Mouse (Mus musculus): ENCODE results near the gene Angptl6.

DNA sequence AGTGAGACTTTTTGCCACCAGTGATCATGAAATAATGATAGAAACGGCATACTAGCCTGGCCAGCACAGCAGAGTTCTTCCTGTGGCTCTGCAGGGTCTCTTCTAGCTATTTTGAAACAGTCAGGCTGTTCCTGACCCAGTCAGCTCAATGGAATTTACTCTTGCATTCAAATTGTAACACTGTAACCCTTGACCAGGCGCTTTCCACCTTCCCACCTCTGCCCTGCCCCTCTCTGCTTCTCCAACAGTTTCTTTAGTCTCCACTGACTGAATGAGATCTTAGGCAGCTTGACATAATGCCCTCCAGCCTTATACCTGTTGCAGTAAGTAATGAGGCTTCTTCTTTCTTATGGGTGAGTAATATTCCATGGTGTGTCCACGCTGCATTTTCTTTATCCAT lies 12.6 kb downstream of the Angptl6 start:
- TF ChIP-seq CTCF (IDR thresholded peaks at IDR 0.05; ENCODE audit: extremely low read depth, insufficient read depth, insufficient read length, insufficient replicate concordance) (no peak), POLR2A (IDR thresholded peaks at IDR 0.05; ENCODE audit: low read depth, low read length) (no peak)
